Mouse (Mus musculus) activated CD4-positive, CD25-positive, alpha-beta regulatory T cell, adult 4 months (primary cell): ENCODE results near the gene Timm10. TPM values are rescaled to one million over a fixed set of nuclear protein-coding genes. Genes with fewer than 3 reads are reported as not detected.
"Not testable (repeated sequence)": the region's sequence is repeated elsewhere in the genome, so short reads cannot be mapped to it uniquely, and the experiment has no call there.

Experiments used
- ATAC-seq: one replicate; pipeline ENCODE4 v1.8.0; 2017
- polyA plus RNA-seq, 2 experiments: library from polyadenylated mRNA; unstranded; fragments of 100-300 nt; shearing (Covaris generic); gene quantifications; one replicate each; pipeline ENCODE4 v1.2.1; 2017

The Timm10 gene
- polyA plus RNA-seq, result 10 to 100 TPM; 36.8 to 40.4 TPM

GRCm38 (mm10) chr2:84826488-84827282 lies at the start of gene Timm10:
Gene Timm10, plus strand, starts transcription at chr2:84826997.
- ATAC-seq, result peak; percentile 86

DNA sequence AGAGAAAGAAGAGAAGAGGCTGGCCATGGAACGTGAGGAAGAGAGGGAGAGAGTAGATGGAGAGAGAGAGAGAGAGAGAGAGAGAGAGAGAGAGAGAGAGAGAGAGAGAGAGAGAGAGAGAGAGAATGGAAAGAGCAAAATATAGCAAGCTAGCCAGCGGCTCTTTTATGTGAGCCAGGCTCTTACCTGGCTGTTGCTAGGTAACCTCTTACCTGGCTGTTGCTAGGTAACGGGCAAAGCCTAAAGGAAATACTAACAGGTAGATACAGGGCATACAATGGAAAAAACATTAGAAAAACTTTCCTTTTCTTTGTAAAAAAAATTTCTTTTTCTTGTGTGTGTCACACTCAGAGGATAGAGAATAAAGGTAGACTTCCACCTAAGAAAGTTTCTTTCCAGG lies 49.1 kb upstream of the Timm10 start:
- no peak for ATAC-seq

GRCm38 (mm10) chr2:84779210-84779609 lies 47.6 kb upstream of the Timm10 start:
- ATAC-seq, result peak; percentile 96

DNA sequence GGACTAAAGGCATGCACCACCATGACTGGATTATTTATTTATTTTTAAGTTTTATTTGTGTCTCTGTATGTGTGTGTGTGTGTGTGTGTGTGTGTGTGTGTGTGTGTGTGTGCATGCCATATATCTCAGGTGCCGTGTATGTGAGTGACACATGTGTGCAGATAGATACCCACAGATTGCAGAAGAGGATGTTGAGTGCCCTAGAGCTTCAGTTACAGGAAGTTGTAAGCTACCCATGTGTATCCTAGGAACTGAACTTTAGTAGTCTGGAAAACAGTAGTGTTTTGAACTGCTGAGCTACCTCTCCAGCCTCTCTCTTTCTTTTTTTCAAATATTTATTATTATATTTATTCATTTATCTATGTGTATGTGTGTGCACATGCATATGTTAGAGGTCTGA lies 43.5 kb upstream of the Timm10 start:
- ATAC-seq, result no peak

DNA sequence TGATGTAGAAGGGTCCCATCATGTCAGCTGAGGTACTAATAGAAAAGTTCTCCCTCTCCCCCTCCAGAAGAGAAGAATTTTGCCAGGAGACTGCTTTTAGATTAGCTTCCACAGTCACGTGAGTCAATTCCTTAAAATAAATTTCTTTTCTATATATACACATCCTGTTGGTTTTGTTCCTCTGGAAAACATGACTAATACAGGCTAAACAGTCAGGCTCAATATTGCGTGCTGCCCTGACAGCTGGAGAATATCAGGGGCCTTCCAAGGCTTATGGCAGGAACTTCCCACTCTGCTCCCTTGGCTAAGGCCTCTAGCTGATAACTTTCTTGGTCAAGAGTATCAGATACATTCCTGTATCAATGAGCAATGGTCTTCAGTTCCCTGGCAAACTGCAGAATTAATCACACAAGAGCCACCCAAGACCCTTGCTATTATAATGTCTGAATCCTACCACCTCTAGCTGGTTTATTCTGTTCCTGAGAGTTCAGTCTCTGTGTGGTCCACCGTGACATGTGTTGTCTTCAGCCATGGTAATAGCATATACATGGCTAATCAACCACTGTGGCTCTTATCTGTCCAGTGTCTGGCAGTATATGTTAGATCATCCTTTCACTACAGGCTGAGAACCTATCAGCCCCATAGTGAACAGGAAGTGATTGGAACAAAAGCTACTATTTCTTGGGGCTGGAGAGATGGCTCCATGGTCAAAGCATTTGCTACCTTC lies 42.8 kb upstream of the Timm10 start:
- no peak for ATAC-seq

- no peak for ATAC-seq
These were observed 38.5 kb upstream of the Timm10 start for GRCm38 (mm10) chr2:84788316-84788715.

- no peak for ATAC-seq
These were observed 36.4 kb upstream of the Timm10 start for GRCm38 (mm10) chr2:84790418-84790817.

DNA sequence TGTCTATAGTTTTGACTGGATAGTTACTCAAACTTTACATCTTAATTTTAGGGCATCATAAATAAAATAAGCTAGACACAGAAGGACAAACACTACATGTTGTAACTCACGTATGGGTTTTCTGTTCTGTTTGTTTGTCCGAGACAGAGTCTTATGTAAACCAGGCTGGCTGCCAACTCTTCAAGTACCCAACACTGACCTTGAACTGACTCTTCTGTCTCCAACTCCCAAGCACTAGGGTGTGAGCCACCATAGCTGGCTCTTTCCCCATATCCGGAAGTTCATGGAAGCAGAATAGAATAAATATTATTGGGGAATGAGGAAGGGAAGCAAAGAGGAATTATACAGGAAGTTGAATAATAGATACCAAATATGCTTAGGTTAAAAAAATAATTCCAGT lies 34.3 kb upstream of the Timm10 start:
- ATAC-seq, result no peak

DNA sequence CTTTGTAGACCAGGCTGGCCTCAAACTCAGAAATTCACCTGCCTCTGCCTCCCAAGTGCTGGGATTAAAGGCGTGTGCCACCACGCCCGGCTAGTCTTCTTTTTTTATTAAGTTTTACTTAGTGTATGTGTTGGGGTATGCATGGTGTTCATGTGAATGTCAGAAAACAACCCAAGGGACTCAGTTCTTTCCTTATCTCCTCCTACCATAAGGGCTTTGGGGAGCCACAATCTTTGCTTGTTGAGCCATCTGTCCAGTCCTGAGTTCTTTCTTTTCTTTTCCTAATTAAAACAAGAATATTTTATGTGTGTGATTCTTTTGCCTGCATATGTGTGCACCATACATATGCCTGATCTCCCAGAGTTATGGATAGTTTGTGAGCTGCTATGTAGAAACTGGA lies 33.6 kb upstream of the Timm10 start:
- ATAC-seq, result no peak

DNA sequence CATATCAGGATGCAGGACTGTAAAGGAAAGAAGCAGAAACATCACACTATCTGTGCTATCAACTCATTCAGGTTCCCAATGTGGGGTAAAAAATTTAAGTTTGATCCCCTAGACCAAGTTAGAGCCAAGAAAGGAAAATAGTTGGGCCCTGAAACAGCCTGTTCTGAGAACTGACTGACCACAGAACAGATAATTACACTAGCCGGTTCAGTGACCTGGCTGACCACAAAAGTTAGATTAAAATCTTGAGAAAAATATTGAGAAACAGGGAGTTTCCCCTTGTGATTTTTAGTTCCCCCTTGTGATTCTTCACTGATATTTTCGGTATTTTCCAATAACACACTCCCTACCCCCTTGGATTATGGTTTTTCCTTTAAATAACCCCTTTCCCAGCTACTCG lies 32.9 kb upstream of the Timm10 start:
- ATAC-seq, result no peak

- ATAC-seq, result peak; percentile 55
These were observed 28.8 kb upstream of the Timm10 start for GRCm38 (mm10) chr2:84797833-84798492.

DNA sequence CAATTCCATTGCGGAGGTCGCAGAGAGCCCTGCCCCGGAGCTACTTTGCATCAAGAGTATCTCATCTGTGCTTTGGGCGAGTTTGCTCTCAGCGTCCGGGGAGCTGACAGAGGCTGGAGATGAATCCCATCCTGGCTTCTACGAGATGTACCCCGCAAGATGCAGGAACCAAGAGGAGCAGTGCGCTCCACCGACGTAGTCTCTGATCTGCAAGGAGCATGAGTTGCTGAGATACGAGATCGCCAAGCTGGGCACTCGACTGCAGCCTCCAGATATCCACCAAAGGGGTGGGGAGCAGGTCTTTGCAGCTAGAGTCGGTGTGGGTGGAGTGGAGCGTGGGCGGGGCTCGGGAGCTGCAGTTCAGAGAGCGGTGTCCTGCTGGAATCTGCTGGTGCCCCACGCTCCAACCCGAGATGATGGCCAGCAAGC lies 28.3 kb upstream of the Timm10 start, which contains the start of gene Ube2l6:
Gene Ube2l6 (plus strand): TSS at position 336 of the 429 bp plus-strand sequence.
- peak; percentile 34 for ATAC-seq

DNA sequence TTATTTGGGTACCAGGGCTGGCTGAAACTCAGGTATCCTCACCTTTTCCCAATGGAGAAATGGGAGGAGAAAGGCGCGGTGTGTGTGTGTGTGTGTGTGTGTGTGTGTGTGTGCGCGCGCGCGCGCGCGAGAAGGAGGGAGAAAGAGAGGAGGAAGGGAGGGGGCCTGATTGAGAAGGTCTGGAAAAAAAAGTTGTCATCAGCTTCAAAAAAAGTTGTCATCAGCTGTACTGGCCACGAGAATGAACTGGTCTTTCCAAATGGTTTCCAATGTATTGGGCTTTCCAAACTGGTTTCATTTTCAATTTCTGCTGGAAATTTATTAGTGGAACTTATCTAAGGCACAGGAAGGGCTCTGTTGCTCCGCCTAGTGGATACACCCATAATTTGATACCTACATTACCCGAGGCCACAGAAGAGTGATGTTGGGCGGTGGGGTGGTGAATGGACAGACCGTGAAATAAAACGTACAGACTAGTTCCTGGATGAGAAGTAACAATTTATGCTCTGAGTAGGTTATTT lies 27.7 kb upstream of the Timm10 start:
- ATAC-seq, result peak; percentile 84

DNA sequence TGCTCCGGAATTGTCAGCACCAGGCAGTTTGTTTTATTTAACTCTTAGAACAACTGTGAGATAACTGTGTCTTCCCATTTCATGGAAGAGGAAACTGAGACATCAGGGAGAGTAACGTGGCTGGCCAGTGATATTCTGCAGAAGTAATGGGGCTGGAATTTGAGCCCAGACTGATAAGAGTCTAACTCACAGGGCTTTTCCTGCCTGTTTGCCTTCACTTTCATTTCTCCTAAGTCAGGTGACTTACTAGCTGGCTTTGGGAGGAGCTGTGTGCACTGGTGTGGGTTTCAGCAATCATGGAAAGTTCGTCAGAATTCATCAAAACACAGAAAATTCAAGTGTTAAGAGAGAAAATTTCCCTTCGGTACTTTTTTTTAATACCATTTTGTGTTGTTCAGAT lies 26.5 kb upstream of the Timm10 start:
- ATAC-seq, result no peak

DNA sequence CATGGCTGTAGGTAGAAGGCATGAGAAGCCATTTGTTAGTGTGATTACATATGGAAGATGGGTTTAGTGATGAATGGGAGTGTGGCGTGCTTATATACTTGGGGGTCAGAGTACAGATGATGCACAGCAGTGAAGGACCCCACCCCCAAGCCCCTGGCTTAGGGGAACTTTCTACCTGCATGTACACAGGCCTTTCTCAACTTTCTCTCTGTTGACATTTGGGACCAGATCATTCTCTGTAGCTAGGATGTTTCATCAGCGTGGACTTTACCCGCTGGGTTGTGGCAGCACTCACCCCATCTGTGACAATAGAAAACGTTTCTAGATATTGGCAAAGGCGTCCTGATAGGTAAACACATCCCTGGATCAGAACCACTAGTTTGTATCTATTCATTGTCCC lies 25.6 kb upstream of the Timm10 start:
- not testable (repeated sequence) for ATAC-seq

GRCm38 (mm10) chr2:84803963-84804362 lies 22.8 kb upstream of the Timm10 start:
- ATAC-seq, result no peak

DNA sequence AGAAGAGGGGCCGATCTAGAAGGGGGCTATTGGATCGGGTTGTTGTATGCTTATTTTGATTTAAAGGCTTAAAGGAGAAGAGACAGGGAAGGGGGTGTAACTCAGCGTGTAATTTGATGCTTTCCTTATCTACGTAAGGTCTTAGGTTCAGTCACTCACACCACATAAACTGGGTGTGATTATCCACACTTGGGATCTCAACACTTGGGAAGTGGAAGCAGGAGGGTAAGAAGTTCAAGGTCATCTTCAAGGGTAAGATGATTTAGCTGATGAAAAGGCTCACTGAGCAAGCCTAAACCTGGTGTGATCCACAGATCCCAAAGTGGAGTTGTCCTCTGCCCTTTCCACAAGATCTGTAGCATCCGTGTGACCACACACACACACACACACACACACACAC lies 20.3 kb upstream of the Timm10 start:
- ATAC-seq, result no peak

GRCm38 (mm10) chr2:84809330-84809729 lies 17.5 kb upstream of the Timm10 start:
- no peak for ATAC-seq

DNA sequence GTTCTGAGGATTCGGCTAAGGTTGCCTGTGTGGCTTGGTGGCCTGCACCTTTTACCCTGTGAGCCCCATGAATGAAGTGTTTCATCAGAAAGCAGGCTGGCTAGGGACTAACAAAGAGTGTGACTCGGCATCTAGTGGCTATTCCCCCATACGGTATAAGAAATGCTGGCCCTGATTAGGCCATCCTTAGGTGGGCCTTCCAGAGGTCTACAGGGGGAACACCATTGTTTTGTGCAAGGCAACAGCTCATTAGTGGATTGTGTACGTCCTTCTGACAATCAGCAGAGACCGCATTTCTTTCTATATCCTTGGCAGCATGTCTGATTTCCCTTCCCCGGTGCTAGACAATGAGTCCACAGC lies 16.3 kb upstream of the Timm10 start:
- ATAC-seq, result no peak

GRCm38 (mm10) chr2:84810886-84811577 lies 15.8 kb upstream of the Timm10 start:
- peak; percentile 94 for ATAC-seq

DNA sequence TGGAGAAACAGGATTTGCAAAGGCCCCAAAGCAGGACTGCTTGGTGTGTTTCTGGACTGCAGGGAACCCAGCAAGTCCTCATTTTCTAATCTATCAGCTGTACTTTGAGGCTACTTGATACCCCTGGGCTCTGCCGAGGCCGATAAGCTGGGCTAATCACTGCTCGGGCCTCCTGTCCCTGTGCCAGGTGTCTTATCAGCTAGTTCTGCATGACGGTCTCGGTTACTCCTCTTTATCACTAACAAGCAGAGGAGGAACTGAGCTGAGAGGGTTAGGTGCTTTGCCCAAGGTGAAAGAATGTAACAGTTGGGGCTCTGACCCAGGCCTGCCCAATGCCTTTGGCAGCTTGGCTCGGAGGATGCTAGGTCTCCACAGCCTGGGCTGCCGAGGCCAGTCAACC lies 14.9 kb upstream of the Timm10 start:
- ATAC-seq, result no peak

DNA sequence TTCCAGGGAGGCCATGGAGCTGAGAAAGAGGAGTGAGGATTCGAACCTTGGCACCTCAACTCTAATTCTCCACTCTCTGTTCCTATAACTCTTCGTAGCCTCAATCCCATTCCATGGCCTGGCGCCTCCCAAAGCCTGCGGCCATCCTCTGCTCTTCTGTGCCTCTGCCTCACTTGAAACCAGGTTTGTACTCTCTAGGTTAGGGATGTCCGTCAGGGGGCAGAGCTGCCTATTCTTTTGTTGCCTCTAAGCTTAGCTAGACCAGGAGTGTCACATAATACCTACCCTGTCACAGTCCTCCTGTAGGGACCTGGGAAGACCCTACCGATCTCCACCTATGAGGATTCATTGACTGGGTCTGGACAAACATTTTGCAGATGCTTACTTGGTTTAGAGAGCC lies 14.1 kb upstream of the Timm10 start:
- ATAC-seq, result no peak

GRCm38 (mm10) chr2:84819861-84820260 lies 6.9 kb upstream of the Timm10 start:
- ATAC-seq, result no peak
